Mouse (Mus musculus): ENCODE measurements around the gene Ehbp1. TPM values are rescaled to one million over a fixed set of nuclear protein-coding genes. Genes with fewer than 3 reads are reported as not detected.

Ehbp1 gene
- polyA plus RNA-seq, 1 experiment from 2014 or later, result 30.4 TPM

- no peak overlapping the region for H3K27ac ChIP-seq (replicated peaks; ENCODE audit: low read depth, low read length)
- H3K9ac ChIP-seq (replicated peaks; ENCODE audit: low read length), result no peak overlapping the region
- H3K4me3 ChIP-seq (replicated peaks; ENCODE audit: low read depth, low read length), result no peak overlapping the region
- H3K36me3 ChIP-seq (ENCODE audit: control insufficient read depth, insufficient read depth, low read length), result no peaks in the 10 kb centered on the region
- WGBS, result 83% methylated on average over 4 of the region's 4 CpGs
- H3K4me1 ChIP-seq (ENCODE audit: control insufficient read depth, insufficient read depth, low read length), result no peaks in the 10 kb centered on the region
- no peaks in the 10 kb centered on the region for H3K9me3 ChIP-seq (ENCODE audit: control insufficient read depth, low read length)
- no peak for DNase-seq
- no peak overlapping the region for H3K4me2 ChIP-seq (ENCODE audit: low read length)
- no peak for ATAC-seq (ENCODE audit: low FRiP score, low TSS enrichment)
- no peaks in the 10 kb centered on the region for H3K27me3 ChIP-seq (ENCODE audit: control insufficient read depth, insufficient read depth, low read length)
Measured at GRCm38 (mm10) chr11:22269643-22270042, 72.4 kb downstream of the Ehbp1 start.

- 81% methylated on average over 3 of the region's 3 CpGs for WGBS
- Histone ChIP-seq H3K27ac (replicated peaks; ENCODE audit: low read depth, low read length) (no peak overlapping the region), H3K4me3 (replicated peaks; ENCODE audit: low read depth, low read length) (no peak overlapping the region), H3K27me3 (ENCODE audit: control insufficient read depth, insufficient read depth, low read length) (no peaks in the 10 kb centered on the region), H3K4me1 (ENCODE audit: control insufficient read depth, insufficient read depth, low read length) (no peaks in the 10 kb centered on the region), H3K9me3 (ENCODE audit: control insufficient read depth, low read length) (no peaks in the 10 kb centered on the region), H3K9ac (replicated peaks; ENCODE audit: low read length) (no peak overlapping the region), H3K36me3 (ENCODE audit: control insufficient read depth, insufficient read depth, low read length) (no peaks in the 10 kb centered on the region), H3K4me2 (ENCODE audit: low read length) (no peak overlapping the region)
- ATAC-seq (ENCODE audit: low FRiP score, low TSS enrichment), result no peak
- DNase-seq, result no peak
Measured at GRCm38 (mm10) chr11:22269173-22269572, 72.9 kb downstream of the Ehbp1 start.

- H3K9ac ChIP-seq (replicated peaks; ENCODE audit: low read length), result no peak overlapping the region
- no peak for DNase-seq
- no peaks in the 10 kb centered on the region for H3K27me3 ChIP-seq (ENCODE audit: control insufficient read depth, insufficient read depth, low read length)
- no peak overlapping the region for H3K4me3 ChIP-seq (replicated peaks; ENCODE audit: low read depth, low read length)
- H3K4me2 ChIP-seq (ENCODE audit: low read length), result no peak overlapping the region
- no peak overlapping the region for H3K27ac ChIP-seq (replicated peaks; ENCODE audit: low read depth, low read length)
- H3K9me3 ChIP-seq (ENCODE audit: control insufficient read depth, low read length), result no peaks in the 10 kb centered on the region
- ATAC-seq (ENCODE audit: low FRiP score, low TSS enrichment), result no peak
- no peaks in the 10 kb centered on the region for H3K36me3 ChIP-seq (ENCODE audit: control insufficient read depth, insufficient read depth, low read length)
- no peaks in the 10 kb centered on the region for H3K4me1 ChIP-seq (ENCODE audit: control insufficient read depth, insufficient read depth, low read length)
Measured at GRCm38 (mm10) chr11:22267014-22267413, 75.1 kb downstream of the Ehbp1 start.

GRCm38 (mm10) chr11:22255418-22255817 lies 86.7 kb downstream of the Ehbp1 start:
- no peak overlapping the region for H3K9ac ChIP-seq (replicated peaks; ENCODE audit: low read length)
- no peak overlapping the region for H3K4me3 ChIP-seq (replicated peaks; ENCODE audit: low read depth, low read length)
- H3K36me3 ChIP-seq (ENCODE audit: control insufficient read depth, insufficient read depth, low read length), result no peaks in the 10 kb centered on the region
- H3K4me2 ChIP-seq (ENCODE audit: low read length), result no peak overlapping the region
- H3K9me3 ChIP-seq (ENCODE audit: control insufficient read depth, low read length), result no peaks in the 10 kb centered on the region
- no peaks in the 10 kb centered on the region for H3K4me1 ChIP-seq (ENCODE audit: control insufficient read depth, insufficient read depth, low read length)
- WGBS, result 98% methylated on average over 1 of the region's 1 CpGs
- no peak for ATAC-seq (ENCODE audit: low FRiP score, low TSS enrichment)
- no peak for DNase-seq
- H3K27ac ChIP-seq (replicated peaks; ENCODE audit: low read depth, low read length), result no peak overlapping the region
- H3K27me3 ChIP-seq (ENCODE audit: control insufficient read depth, insufficient read depth, low read length), result no peaks in the 10 kb centered on the region

GRCm38 (mm10) chr11:22249363-22249762 lies 92.7 kb downstream of the Ehbp1 start:
- Histone ChIP-seq H3K27ac (replicated peaks; ENCODE audit: low read depth, low read length) (no peak overlapping the region), H3K4me1 (ENCODE audit: control insufficient read depth, insufficient read depth, low read length) (no peaks in the 10 kb centered on the region), H3K4me3 (replicated peaks; ENCODE audit: low read depth, low read length) (no peak overlapping the region), H3K36me3 (ENCODE audit: control insufficient read depth, insufficient read depth, low read length) (no peaks in the 10 kb centered on the region), H3K9ac (replicated peaks; ENCODE audit: low read length) (no peak overlapping the region), H3K9me3 (ENCODE audit: control insufficient read depth, low read length) (no peaks in the 10 kb centered on the region), H3K27me3 (ENCODE audit: control insufficient read depth, insufficient read depth, low read length) (no peaks in the 10 kb centered on the region), H3K4me2 (ENCODE audit: low read length) (no peak overlapping the region)
- ATAC-seq (ENCODE audit: low FRiP score, low TSS enrichment) (no peak), DNase-seq (no peak)
- 90% methylated on average over 2 of the region's 2 CpGs for WGBS

GRCm38 (mm10) chr11:22247736-22248135 lies 94.4 kb downstream of the Ehbp1 start:
- WGBS, result 91% methylated on average over 4 of the region's 4 CpGs
- ATAC-seq (ENCODE audit: low FRiP score, low TSS enrichment), result no peak
- no peaks in the 10 kb centered on the region for H3K9me3 ChIP-seq (ENCODE audit: control insufficient read depth, low read length)

GRCm38 (mm10) chr11:22247069-22247468 lies 95.0 kb downstream of the Ehbp1 start:
- Histone ChIP-seq H3K4me1 (ENCODE audit: control insufficient read depth, insufficient read depth, low read length) (no peaks in the 10 kb centered on the region), H3K27ac (replicated peaks; ENCODE audit: low read depth, low read length) (no peak overlapping the region), H3K27me3 (ENCODE audit: control insufficient read depth, insufficient read depth, low read length) (no peaks in the 10 kb centered on the region), H3K9me3 (ENCODE audit: control insufficient read depth, low read length) (no peaks in the 10 kb centered on the region), H3K36me3 (ENCODE audit: control insufficient read depth, insufficient read depth, low read length) (no peaks in the 10 kb centered on the region), H3K4me3 (replicated peaks; ENCODE audit: low read depth, low read length) (no peak overlapping the region), H3K4me2 (ENCODE audit: low read length) (no peak overlapping the region), H3K9ac (replicated peaks; ENCODE audit: low read length) (no peak overlapping the region)
- ATAC-seq (ENCODE audit: low FRiP score, low TSS enrichment) (no peak), DNase-seq (no peak)

More at GRCm38 (mm10) chr11:22247736-22248135, 94.4 kb downstream of the Ehbp1 start:
- no peak overlapping the region for H3K4me3 ChIP-seq (replicated peaks; ENCODE audit: low read depth, low read length)
- H3K9ac ChIP-seq (replicated peaks; ENCODE audit: low read length), result no peak overlapping the region
- no peak overlapping the region for H3K4me2 ChIP-seq (ENCODE audit: low read length)
- H3K4me1 ChIP-seq (ENCODE audit: control insufficient read depth, insufficient read depth, low read length), result no peaks in the 10 kb centered on the region
- no peaks in the 10 kb centered on the region for H3K27me3 ChIP-seq (ENCODE audit: control insufficient read depth, insufficient read depth, low read length)
- no peak overlapping the region for H3K27ac ChIP-seq (replicated peaks; ENCODE audit: low read depth, low read length)
- no peaks in the 10 kb centered on the region for H3K36me3 ChIP-seq (ENCODE audit: control insufficient read depth, insufficient read depth, low read length)
- no peak for DNase-seq

- no peak overlapping the region for H3K4me3 ChIP-seq (replicated peaks; ENCODE audit: low read depth, low read length)
- H3K4me2 ChIP-seq (ENCODE audit: low read length), result no peak overlapping the region
- H3K4me1 ChIP-seq (ENCODE audit: control insufficient read depth, insufficient read depth, low read length), result no peaks in the 10 kb centered on the region
- DNase-seq (no peak), ATAC-seq (ENCODE audit: low FRiP score, low TSS enrichment) (no peak)
- 92% methylated on average over 5 of the region's 5 CpGs for WGBS
- H3K36me3 ChIP-seq (ENCODE audit: control insufficient read depth, insufficient read depth, low read length), result 0 out of 2 replicates have a peak, but pooled peaks cover 3% of the 10 kb centered on the region
- no peak overlapping the region for H3K27ac ChIP-seq (replicated peaks; ENCODE audit: low read depth, low read length)
- H3K27me3 ChIP-seq (ENCODE audit: control insufficient read depth, insufficient read depth, low read length), result no peaks in the 10 kb centered on the region
- H3K9me3 ChIP-seq (ENCODE audit: control insufficient read depth, low read length), result no peaks in the 10 kb centered on the region
- H3K9ac ChIP-seq (replicated peaks; ENCODE audit: low read length), result no peak overlapping the region
Measured at GRCm38 (mm10) chr11:22235558-22235957, 106.5 kb downstream of the Ehbp1 start.

GRCm38 (mm10) chr11:22234739-22235138 lies 107.4 kb downstream of the Ehbp1 start:
- no peak overlapping the region for H3K27ac ChIP-seq (replicated peaks; ENCODE audit: low read depth, low read length)
- H3K36me3 ChIP-seq (ENCODE audit: control insufficient read depth, insufficient read depth, low read length), result 0 out of 2 replicates have a peak, but pooled peaks cover 3% of the 10 kb centered on the region
- no peak overlapping the region for H3K4me3 ChIP-seq (replicated peaks; ENCODE audit: low read depth, low read length)
- no peaks in the 10 kb centered on the region for H3K9me3 ChIP-seq (ENCODE audit: control insufficient read depth, low read length)
- no peaks in the 10 kb centered on the region for H3K27me3 ChIP-seq (ENCODE audit: control insufficient read depth, insufficient read depth, low read length)
- no peak overlapping the region for H3K9ac ChIP-seq (replicated peaks; ENCODE audit: low read length)
- ATAC-seq (ENCODE audit: low FRiP score, low TSS enrichment) (no peak), DNase-seq (peak; percentile 14)
- H3K4me2 ChIP-seq (ENCODE audit: low read length), result no peak overlapping the region
- WGBS, result 57% methylated on average over 1 of the region's 1 CpGs
- no peaks in the 10 kb centered on the region for H3K4me1 ChIP-seq (ENCODE audit: control insufficient read depth, insufficient read depth, low read length)

Measured in midbrain, embryonic 14.5 days (tissue).